Mouse (Mus musculus): ENCODE data around the gene Efcab6. TPM values are rescaled to one million over a fixed set of nuclear protein-coding genes. Genes with fewer than 3 reads are reported as not detected.

The Efcab6 gene
- polyA plus RNA-seq, 1 experiment from 2014 or later = not detected

- no peaks in the 10 kb centered on the region for H3K36me3 ChIP-seq
- no peak for ATAC-seq (ENCODE audit: extremely low read depth, insufficient number of reproducible peaks, low FRiP score, low TSS enrichment)
- 11% methylated on average over 5 of the region's 5 CpGs for WGBS
These were observed 88.1 kb downstream of the Efcab6 start for GRCm38 (mm10) chr15:83977108-83977507.

GRCm38 (mm10) chr15:83972206-83972605, 93.0 kb downstream of the Efcab6 start:
- H3K27me3 ChIP-seq (replicated peaks) = peaks cover 66% of the 10 kb centered on the region
- ATAC-seq (ENCODE audit: extremely low read depth, insufficient number of reproducible peaks, low FRiP score, low TSS enrichment) = no peak

More at GRCm38 (mm10) chr15:83977108-83977507, 88.1 kb downstream of the Efcab6 start:
- H3K27me3 ChIP-seq (replicated peaks) = peaks cover 64% of the 10 kb centered on the region
- no peak overlapping the region for H3K27ac ChIP-seq (replicated peaks)
- no peak overlapping the region for H3K4me2 ChIP-seq
- no peaks in the 10 kb centered on the region for H3K4me1 ChIP-seq
- H3K9me3 ChIP-seq = no peaks in the 10 kb centered on the region; the same call in 1 of the 2 replicates
- H3K4me3 ChIP-seq = no peak overlapping the region
- no peak overlapping the region for H3K9ac ChIP-seq

GRCm38 (mm10) chr15:83967802-83968201, 97.4 kb downstream of the Efcab6 start:
- Histone ChIP-seq H3K9me3 (peaks cover 4% of the 10 kb centered on the region), H3K27me3 (replicated peaks) (peaks cover 31% of the 10 kb centered on the region), H3K4me1 (peaks cover 30% of the 10 kb centered on the region), H3K9ac (no peak overlapping the region), H3K4me2 (peak overlapping the region; percentile 37), H3K4me3 (no peak overlapping the region), H3K27ac (replicated peaks) (no peak overlapping the region), H3K36me3 (no peaks in the 10 kb centered on the region)
- ATAC-seq (ENCODE audit: extremely low read depth, insufficient number of reproducible peaks, low FRiP score, low TSS enrichment) = no peak
- 44% methylated on average over 12 of the region's 12 CpGs for WGBS

More at GRCm38 (mm10) chr15:83972206-83972605, 93.0 kb downstream of the Efcab6 start:
- H3K4me2 ChIP-seq = no peak overlapping the region
- 43% methylated on average over 9 of the region's 9 CpGs for WGBS
- H3K9ac ChIP-seq = no peak overlapping the region
- H3K4me3 ChIP-seq = no peak overlapping the region
- peaks cover 13% of the 10 kb centered on the region for H3K4me1 ChIP-seq
- no peak overlapping the region for H3K27ac ChIP-seq (replicated peaks)
- no peaks in the 10 kb centered on the region for H3K9me3 ChIP-seq
- H3K36me3 ChIP-seq = no peaks in the 10 kb centered on the region

- H3K4me2 ChIP-seq = peak overlapping the region; percentile 49
- ATAC-seq (ENCODE audit: extremely low read depth, insufficient number of reproducible peaks, low FRiP score, low TSS enrichment) = no peak
- 22% methylated on average over 8 of the region's 8 CpGs for WGBS
These were observed 100.1 kb downstream of the Efcab6 start for GRCm38 (mm10) chr15:83965126-83965525.

GRCm38 (mm10) chr15:83958376-83958775, 106.8 kb downstream of the Efcab6 start:
- Histone ChIP-seq H3K36me3 (no peaks in the 10 kb centered on the region), H3K4me2 (no peak overlapping the region), H3K27me3 (replicated peaks) (peaks cover 46% of the 10 kb centered on the region), H3K9me3 (no peaks in the 10 kb centered on the region), H3K27ac (replicated peaks) (no peak overlapping the region), H3K4me1 (no peaks in the 10 kb centered on the region), H3K4me3 (no peak overlapping the region), H3K9ac (no peak overlapping the region)
- no peak for ATAC-seq (ENCODE audit: extremely low read depth, insufficient number of reproducible peaks, low FRiP score, low TSS enrichment)
- WGBS = 58% methylated on average over 3 of the region's 3 CpGs

More at GRCm38 (mm10) chr15:83965126-83965525, 100.1 kb downstream of the Efcab6 start:
- Histone ChIP-seq H3K4me1 (peaks cover 30% of the 10 kb centered on the region), H3K9me3 (peaks cover 4% of the 10 kb centered on the region), H3K27ac (replicated peaks) (peak overlapping the region; percentile 50), H3K4me3 (no peak overlapping the region), H3K36me3 (no peaks in the 10 kb centered on the region), H3K9ac (no peak overlapping the region), H3K27me3 (replicated peaks) (peaks cover 25% of the 10 kb centered on the region)

- WGBS = 84% methylated on average over 7 of the region's 7 CpGs
These were observed 108.2 kb downstream of the Efcab6 start for GRCm38 (mm10) chr15:83956996-83957395.

GRCm38 (mm10) chr15:83955948-83956707, 109.1 kb downstream of the Efcab6 start:
- Histone ChIP-seq H3K4me2 (no peak overlapping the region), H3K27ac (replicated peaks) (no peak overlapping the region), H3K9me3 (no peaks in the 10 kb centered on the region), H3K4me3 (no peak overlapping the region), H3K36me3 (no peaks in the 10 kb centered on the region), H3K27me3 (replicated peaks) (peaks cover 27% of the 10 kb centered on the region), H3K4me1 (no peaks in the 10 kb centered on the region), H3K9ac (no peak overlapping the region)
- no peak for ATAC-seq (ENCODE audit: extremely low read depth, insufficient number of reproducible peaks, low FRiP score, low TSS enrichment)
- WGBS = 62% methylated on average over 8 of the region's 8 CpGs

More at GRCm38 (mm10) chr15:83956996-83957395, 108.2 kb downstream of the Efcab6 start:
- H3K4me3 ChIP-seq = no peak overlapping the region
- H3K9me3 ChIP-seq = no peaks in the 10 kb centered on the region
- no peaks in the 10 kb centered on the region for H3K36me3 ChIP-seq
- no peak overlapping the region for H3K9ac ChIP-seq
- H3K4me1 ChIP-seq = no peaks in the 10 kb centered on the region
- H3K4me2 ChIP-seq = no peak overlapping the region
- peaks cover 36% of the 10 kb centered on the region for H3K27me3 ChIP-seq (replicated peaks)
- H3K27ac ChIP-seq (replicated peaks) = no peak overlapping the region
- ATAC-seq (ENCODE audit: extremely low read depth, insufficient number of reproducible peaks, low FRiP score, low TSS enrichment) = no peak

- no peak overlapping the region for H3K4me3 ChIP-seq
- H3K9me3 ChIP-seq = no peaks in the 10 kb centered on the region
- no peak overlapping the region for H3K4me2 ChIP-seq
- WGBS = 53% methylated on average over 16 of the region's 16 CpGs
- no peak overlapping the region for H3K9ac ChIP-seq
- no peak overlapping the region for H3K27ac ChIP-seq (replicated peaks)
- peaks cover 13% of the 10 kb centered on the region for H3K4me1 ChIP-seq
- no peak for ATAC-seq (ENCODE audit: extremely low read depth, insufficient number of reproducible peaks, low FRiP score, low TSS enrichment)
- no peaks in the 10 kb centered on the region for H3K36me3 ChIP-seq
- peaks cover 5% of the 10 kb centered on the region; the same call in 1 of the 2 replicates for H3K27me3 ChIP-seq (replicated peaks)
These were observed 115.3 kb downstream of the Efcab6 start for GRCm38 (mm10) chr15:83949729-83950491.

GRCm38 (mm10) chr15:83939703-83940102, 125.5 kb downstream of the Efcab6 start:
- no peaks in the 10 kb centered on the region for H3K36me3 ChIP-seq
- no peak overlapping the region for H3K9ac ChIP-seq
- ATAC-seq (ENCODE audit: extremely low read depth, insufficient number of reproducible peaks, low FRiP score, low TSS enrichment) = no peak
- 0 out of 2 replicates have a peak, but pooled peaks cover 7% of the 10 kb centered on the region for H3K27me3 ChIP-seq (replicated peaks)
- H3K4me2 ChIP-seq = no peak overlapping the region
- WGBS = 25% methylated on average over 5 of the region's 5 CpGs
- H3K4me1 ChIP-seq = peaks cover 7% of the 10 kb centered on the region; the same call in 1 of the 2 replicates
- no peak overlapping the region for H3K27ac ChIP-seq (replicated peaks)
- no peaks in the 10 kb centered on the region for H3K9me3 ChIP-seq
- no peak overlapping the region for H3K4me3 ChIP-seq

- 60% methylated on average over 2 of the region's 2 CpGs for WGBS
These were observed 126.7 kb downstream of the Efcab6 start for GRCm38 (mm10) chr15:83938466-83938865.

GRCm38 (mm10) chr15:83936506-83936905, 128.7 kb downstream of the Efcab6 start:
- Histone ChIP-seq H3K27ac (replicated peaks) (no peak overlapping the region), H3K4me3 (no peak overlapping the region), H3K27me3 (replicated peaks) (0 out of 2 replicates have a peak, but pooled peaks cover 4% of the 10 kb centered on the region), H3K9me3 (no peaks in the 10 kb centered on the region), H3K4me2 (no peak overlapping the region), H3K9ac (no peak overlapping the region), H3K36me3 (no peaks in the 10 kb centered on the region), H3K4me1 (no peaks in the 10 kb centered on the region)
- 78% methylated on average over 4 of the region's 4 CpGs for WGBS
- no peak for ATAC-seq (ENCODE audit: extremely low read depth, insufficient number of reproducible peaks, low FRiP score, low TSS enrichment)

More at GRCm38 (mm10) chr15:83938466-83938865, 126.7 kb downstream of the Efcab6 start:
- Histone ChIP-seq H3K27ac (replicated peaks) (no peak overlapping the region), H3K9ac (no peak overlapping the region), H3K36me3 (no peaks in the 10 kb centered on the region), H3K4me1 (no peaks in the 10 kb centered on the region), H3K4me3 (no peak overlapping the region), H3K27me3 (replicated peaks) (0 out of 2 replicates have a peak, but pooled peaks cover 7% of the 10 kb centered on the region), H3K4me2 (no peak overlapping the region), H3K9me3 (no peaks in the 10 kb centered on the region)
- no peak for ATAC-seq (ENCODE audit: extremely low read depth, insufficient number of reproducible peaks, low FRiP score, low TSS enrichment)
